Mouse (Mus musculus) neural tube, embryonic 10.5 days (tissue): ENCODE measurements around the gene Ampd3.

Experiments
- DNase-seq: peaks from one replicate; pipeline ENCODE4 v3.0.0-alpha.2; 2017; ENCODE audit warnings: low spot score; ENCODE audit errors: extremely low spot score

Ampd3 gene

GRCm38 (mm10) chr7:110769094-110769493 lies 1.1 kb downstream of the Ampd3 start:
- DNase-seq, result no peak

DNA sequence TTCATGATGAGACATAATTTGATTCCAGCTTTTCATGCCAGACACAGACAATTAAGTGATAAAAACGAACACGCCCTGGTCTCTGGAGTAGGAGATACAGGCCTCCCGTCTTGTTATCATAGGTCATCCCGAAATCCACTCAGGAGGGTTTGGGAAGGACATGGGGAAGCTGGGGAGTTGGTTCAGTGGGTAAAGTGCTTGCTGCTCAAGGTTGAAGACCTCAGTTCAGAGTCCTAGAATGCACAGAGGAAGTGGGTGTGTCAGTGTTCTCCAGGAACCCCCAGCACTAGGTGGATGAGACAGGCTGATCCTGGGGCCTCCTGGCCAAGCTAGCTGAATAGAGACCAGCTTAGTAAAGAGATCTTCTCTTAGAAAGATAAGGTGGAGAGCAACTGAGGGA lies 2.9 kb downstream of the Ampd3 start:
- no peak for DNase-seq

GRCm38 (mm10) chr7:110772343-110772742 lies 4.3 kb downstream of the Ampd3 start:
- DNase-seq, result no peak

DNA sequence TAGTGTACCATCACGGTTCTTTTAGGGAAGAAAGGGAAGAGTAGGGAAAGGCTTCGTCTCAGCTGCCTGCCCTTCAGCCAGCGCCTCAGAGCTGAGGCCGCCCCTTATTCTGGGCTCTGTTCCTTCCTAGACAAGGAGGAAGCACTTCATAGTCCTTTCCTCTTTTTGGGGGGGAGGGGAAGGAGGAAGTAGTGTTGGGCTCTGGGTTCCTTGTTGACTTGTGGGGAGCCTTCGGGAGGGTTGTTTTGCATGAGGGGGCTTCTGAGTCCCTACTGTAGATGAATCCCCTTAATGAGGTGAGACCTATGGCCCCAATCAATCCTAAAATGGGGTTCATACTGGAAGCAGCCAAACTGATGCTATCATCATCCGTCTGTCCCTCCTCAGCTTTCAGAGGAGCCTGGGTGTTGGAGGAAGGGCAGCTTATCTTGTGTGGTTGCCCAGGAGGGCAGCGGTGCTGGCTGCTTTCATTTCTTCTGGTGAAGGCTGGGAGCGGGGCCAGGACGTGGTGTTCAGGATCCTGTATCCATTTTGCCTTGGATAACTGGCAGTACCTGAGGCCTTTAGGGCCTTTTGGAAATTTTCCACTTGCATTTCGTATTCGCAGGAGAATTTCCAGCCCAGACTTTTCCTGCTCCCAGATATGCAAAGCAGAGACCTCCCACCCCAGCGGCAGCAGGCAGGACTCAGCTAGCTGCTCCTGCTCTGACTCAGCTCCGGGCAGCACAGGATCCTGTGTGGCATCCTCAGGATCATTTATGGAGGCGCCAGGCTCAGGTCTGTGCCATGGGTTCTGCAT lies 5.4 kb downstream of the Ampd3 start:
- no peak for DNase-seq

DNA sequence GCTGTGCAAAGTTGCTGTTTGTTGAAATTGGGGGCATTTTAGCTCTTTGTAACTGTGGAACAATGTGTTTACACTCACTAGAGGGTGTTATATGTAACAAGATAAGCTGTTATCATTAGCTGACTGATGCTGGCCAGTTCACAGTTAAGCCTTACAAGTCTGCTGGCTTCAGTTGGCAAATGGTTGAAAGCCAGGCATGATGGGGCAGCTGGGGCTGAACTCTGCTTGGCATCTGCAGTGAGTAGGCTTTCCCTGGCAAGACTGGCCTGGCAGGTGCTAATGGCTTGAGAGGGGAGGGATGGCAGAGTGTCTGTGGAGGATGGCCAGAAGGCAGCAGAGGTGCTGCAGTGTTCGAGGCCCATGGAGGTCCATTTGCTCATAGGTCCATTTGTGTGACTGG lies 6.1 kb downstream of the Ampd3 start:
- DNase-seq, result no peak

DNA sequence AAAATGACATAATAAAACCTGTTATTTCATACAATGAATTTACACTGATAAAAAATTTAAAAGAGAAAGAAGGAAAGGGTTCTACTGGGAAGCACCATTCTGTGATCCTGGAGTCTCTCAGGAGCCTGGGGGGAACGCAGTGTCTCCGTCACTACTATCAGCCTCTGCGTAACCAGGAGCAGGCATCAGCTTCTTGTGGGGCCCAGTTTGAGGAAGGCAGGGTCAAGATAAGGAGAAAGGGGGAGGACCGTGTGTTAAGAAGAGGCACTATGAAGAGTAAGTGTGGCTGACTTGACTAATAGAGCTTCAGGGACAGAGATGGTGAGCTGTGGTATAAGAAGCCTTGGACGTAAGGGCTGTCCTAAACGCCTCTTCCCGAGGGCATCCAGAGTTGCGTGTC lies 6.7 kb downstream of the Ampd3 start:
- DNase-seq, result no peak

GRCm38 (mm10) chr7:110777146-110778001 lies 9.4 kb downstream of the Ampd3 start:
- no peak for DNase-seq

DNA sequence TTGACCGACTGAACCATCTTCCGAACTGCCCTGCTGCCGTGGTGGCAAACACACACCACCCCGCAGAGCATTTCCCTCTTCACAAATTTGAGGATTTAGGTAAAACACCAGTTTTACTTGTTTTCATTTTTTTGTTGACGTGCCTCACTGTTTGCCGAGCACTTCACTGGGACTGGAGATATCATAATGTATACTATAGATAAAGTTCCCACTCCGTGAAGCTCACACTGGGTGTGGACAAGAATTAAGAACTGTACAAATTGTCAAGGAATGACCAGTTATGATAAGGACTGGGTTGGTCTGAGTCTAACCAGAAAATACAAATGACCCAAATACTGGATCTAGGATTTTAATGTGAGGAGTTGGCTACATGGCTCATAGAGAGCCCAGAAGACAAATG lies 10.9 kb downstream of the Ampd3 start:
- no peak for DNase-seq

- DNase-seq, result no peak
Measured at GRCm38 (mm10) chr7:110779605-110780111, 11.7 kb downstream of the Ampd3 start.

DNA sequence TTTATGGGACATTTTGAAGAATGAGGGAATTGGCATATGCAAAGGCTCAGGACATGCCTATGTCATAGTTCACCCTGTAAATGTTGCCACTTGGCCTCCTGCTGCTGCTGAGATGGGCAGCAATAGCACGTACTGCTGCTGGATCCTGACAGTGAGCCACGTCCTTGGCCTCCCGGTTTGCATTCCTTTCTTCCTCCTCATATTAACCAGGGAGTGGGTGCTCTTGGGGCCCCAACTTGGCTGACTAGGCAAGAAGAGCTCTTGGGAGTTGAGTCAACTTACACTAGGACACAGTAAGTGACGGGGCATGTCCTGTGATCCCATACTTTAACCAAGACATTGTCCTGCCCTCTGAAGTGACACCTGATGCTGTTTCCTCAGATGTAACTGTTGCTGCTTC lies 12.5 kb downstream of the Ampd3 start:
- no peak for DNase-seq

DNA sequence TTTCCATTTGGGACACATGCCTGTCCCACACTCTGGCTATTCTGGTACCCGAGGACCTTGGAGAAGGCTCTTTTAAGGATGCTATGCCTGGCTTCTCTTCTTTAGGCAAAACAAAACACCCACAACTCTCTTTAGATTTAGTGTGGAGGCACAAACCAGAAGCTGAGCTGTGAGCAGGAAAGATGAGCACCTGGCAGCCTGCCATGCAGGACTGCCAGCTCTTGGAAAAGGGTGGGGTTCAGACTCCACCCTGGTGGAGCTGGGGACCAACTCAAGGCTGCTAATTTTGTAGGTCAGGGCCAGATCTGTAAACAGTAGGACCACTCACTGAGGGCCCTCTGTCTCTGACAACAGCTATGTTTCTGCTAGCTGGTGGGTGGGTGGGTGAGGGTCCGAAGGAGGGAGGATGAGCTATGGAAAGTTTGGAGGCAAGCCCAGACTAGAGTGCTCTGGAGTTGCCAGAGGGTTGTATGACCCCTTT lies 13.3 kb downstream of the Ampd3 start:
- DNase-seq, result no peak

DNA sequence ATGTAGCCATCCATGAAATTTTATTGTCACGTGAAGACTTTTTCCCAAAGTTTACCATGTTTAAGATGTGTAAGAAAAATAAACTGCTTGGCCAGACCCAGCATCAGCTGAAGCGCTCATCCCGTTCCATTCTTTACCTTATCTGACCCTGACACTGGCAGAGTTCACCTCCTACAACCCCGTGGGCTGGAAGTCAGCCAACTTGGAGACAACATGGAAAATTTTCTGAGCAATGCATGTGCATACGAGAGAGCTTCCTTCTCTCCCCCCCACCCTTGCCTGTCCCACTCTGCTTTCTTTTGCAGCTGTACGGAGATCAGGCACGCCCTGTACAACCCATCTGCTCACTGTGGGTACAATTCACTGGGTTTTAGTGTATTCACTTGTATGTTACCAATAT lies 14.1 kb downstream of the Ampd3 start:
- DNase-seq, result no peak

DNA sequence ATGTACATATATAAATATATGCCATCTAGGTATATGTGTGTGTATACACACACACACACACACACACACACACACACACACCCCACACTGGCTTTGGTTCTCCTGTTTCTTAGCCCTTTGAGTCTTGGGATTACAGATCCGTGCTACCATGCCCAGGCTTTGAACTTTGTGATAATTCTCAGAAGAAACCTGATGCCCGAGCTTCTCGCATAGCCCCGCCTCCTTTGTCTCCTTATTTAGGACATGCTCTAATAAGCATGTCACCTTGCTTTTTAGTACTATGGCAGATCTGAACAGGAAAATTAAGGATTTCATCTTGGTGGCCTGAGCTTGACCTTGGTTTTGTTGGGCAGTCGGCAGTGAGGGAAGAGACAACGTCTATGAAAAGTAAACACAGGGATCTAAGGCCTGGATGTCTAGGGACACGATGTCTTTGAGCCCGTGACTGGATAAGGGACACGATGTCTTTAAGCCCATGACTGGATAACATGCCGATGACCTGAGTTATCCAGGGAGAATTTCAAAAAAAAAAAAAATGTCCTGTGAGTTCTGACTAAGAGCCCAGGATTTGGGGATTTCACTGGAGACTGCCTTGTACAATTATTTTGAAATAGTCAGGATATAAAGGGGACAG lies 15.0 kb downstream of the Ampd3 start:
- no peak for DNase-seq

DNA sequence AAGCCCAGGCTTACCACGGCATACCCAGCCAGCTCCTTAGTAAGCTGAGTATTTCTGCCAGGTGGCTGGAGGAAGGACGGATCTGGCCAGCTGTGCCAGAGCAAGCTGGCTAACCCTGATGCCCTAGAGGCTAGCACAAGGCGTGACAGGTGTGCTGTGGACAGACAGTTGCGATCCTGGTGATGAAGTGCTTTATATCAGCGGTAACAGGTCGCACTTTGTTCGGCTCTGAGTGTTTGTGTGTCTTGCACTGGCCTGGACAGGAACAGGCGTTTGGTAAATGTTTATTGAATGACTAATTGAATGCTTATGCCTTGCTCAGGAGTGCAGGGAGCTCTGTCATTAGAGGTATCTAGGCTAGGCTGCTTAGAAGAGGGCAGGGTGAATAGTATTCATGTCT lies 17.0 kb downstream of the Ampd3 start:
- DNase-seq, result no peak

GRCm38 (mm10) chr7:110785741-110786146 lies 17.7 kb downstream of the Ampd3 start:
- DNase-seq, result no peak

- no peak for DNase-seq
Measured at GRCm38 (mm10) chr7:110787310-110787709, 19.3 kb downstream of the Ampd3 start.

- no peak for DNase-seq
Measured at GRCm38 (mm10) chr7:110790878-110791277, 22.9 kb downstream of the Ampd3 start.

DNA sequence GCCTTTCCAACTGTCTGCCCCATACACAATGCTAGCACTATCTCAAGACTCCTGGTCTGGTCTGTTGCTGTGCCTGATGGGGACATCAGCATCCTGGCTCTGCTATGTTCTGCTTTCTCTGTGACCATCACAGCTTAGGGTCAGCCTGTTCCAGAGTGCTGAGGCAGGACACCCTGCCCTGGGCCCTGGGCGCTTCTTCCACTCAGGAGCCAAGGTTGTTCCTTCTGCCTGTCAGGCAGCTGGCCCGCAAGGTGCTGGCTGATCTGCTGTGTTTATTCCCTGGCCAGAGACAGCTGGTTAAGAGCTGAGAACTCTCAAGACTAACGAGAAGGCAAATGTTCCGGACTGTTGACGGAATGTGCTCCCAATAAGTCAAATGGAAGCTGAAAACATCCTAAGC lies 24.2 kb downstream of the Ampd3 start:
- DNase-seq, result no peak

- no peak for DNase-seq
Measured at GRCm38 (mm10) chr7:110792834-110793233, 24.8 kb downstream of the Ampd3 start.

DNA sequence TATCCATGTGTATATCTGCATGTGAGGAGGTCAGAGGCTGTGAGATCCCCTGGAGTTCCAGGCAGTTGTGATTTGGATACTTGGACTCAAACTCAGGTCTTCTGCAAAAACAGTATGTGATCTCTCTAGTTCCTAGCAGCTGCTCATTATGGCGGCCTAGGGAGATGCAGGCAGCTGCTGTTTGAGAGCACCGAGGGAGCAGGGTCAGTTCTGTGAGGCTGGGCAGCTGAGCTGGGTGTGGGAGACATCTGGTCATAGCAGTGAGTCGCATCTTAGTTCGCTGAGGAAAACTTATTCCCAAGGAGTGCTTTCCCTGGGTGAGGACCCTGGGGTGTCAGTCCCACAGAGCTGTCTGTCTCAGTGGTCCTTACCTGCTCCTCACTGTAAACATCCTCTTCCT lies 26.7 kb downstream of the Ampd3 start:
- no peak for DNase-seq

GRCm38 (mm10) chr7:110796367-110797051 lies 28.5 kb downstream of the Ampd3 start:
- no peak for DNase-seq
